Mouse (Mus musculus) cerebellum, adult 9-11 months (tissue): Measurements from ENCODE around the gene Olfr140.

Experiments
- DNase-seq: peaks from one replicate; pipeline ENCODE4 v3.0.0; 2022

Olfr140 gene

GRCm38 (mm10) chr2:90063494-90063893 lies at the start of gene Olfr140:
Olfr140 (minus strand) TSS chr2:90063594.
- DNase-seq = no peak

DNA sequence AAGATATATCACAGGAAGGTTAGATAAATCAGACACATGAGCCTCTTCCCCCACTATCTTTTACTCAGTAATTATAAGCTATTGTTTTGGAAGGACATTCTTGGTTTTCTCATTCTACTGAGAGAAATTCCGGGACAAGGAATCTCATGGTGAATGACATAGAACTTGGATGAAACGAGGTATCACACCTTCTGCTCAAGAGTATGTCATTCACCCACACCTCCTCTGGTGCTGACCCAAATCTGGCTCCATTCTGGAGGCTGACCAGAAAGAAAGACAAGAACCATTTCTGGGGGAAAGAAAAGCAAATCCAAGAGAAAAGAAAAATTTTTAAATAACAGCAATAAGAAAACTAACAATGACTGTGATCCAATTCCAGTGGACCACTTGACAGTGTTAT lies 6.7 kb upstream of the Olfr140 start:
- DNase-seq = no peak

DNA sequence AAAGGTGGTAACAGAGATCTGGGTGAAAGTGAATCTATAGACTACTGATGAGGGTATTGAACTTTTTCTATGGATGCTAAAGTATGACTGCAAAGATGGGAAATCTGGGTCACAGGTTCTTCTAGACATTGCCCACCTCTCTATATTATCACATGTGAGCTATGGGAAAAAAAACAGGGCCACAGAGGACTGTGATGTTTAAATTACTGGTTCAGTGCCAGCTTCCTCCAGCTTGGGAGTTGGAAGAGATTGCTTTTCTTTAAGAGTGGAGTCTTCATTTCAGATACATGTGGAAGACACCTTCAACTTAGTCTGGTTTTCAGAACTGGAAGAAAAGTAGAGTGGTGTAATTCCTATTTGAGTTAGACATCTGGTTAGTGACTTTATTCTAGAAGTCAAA lies 28.4 kb downstream of the Olfr140 start, which contains the start of gene Olfr1265:
Gene Olfr1265, plus strand, starts transcription at position 301 of the 400 bp plus-strand sequence.
- no peak for DNase-seq

GRCm38 (mm10) chr2:90025477-90025876 lies 37.9 kb downstream of the Olfr140 start, which contains the start of gene Olfr1264:
Olfr1264 (minus strand) TSS chr2:90025577.
- no peak for DNase-seq

DNA sequence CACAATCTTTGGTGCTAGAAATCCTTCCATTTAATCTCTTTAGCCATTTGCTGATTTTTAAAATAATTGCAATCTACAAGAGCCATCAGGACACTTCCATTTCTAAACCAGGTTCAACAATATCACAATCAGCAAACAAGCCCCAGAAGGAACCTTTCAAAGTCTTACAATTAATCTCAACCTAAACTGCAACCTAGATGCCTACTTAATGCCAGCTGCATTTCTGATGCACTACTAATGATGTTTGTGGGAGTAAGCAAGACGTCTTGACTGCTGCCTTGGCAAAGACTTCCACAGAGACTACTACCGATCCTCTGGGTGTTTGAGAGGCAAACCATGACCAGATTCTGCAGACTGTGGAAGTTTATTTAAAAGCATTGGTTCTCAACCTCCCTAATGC lies 51.6 kb downstream of the Olfr140 start, which contains the start of gene Olfr1263:
Gene Olfr1263, plus strand, starts transcription at position 301 of the 400 bp plus-strand sequence.
- DNase-seq = no peak

DNA sequence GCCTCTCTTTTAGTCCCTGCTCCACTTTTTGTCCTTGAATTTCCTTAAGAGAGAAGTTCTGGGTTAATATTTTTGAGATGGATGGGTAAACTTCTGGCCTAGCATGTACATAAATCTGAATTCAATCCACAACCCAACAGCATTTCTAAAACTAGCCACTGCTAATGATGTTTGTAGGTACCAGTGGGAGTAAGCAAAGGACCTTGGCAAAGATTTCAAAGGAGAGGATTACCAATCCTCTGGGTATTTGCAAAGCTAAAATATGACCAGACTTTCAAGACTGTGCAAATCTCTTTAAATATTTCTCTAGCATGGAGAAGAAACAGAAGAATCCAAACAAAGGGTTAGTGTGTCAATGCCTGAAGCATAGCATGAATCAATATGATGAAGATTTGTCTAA lies 63.5 kb downstream of the Olfr140 start, which contains the start of gene Olfr1262:
Gene Olfr1262, plus strand, starts transcription at position 301 of the 400 bp plus-strand sequence.
- DNase-seq = no peak
